Mouse (Mus musculus) liver, embryonic 14.5 days (tissue): ENCODE data around the gene Ophn1.

Source experiments
- CTCF ChIP-seq: IDR thresholded peaks from 2 replicates; pipeline ENCODE4 v1.5.1; 2016; ENCODE audit warnings: antibody characterized with exemption, low read depth, control low read depth
- EP300 ChIP-seq: IDR thresholded peaks from 2 replicates; pipeline ENCODE4 v1.6.1; 2016; ENCODE audit warnings: antibody characterized with exemption, low read depth

- TF ChIP-seq CTCF (no peak), EP300 (no peak)
These were observed 20.3 kb downstream of the Ophn1 start for GRCm38 (mm10) chrX:98870541-98870940.
